Mouse (Mus musculus): ENCODE measurements at regions not wholly inside any gene's neighbourhood (a gene's known extent, or its start where the extent isn't known, plus 50 kb on each side); places are given as distances from the start of the nearest gene placed in this dataset.

DNA sequence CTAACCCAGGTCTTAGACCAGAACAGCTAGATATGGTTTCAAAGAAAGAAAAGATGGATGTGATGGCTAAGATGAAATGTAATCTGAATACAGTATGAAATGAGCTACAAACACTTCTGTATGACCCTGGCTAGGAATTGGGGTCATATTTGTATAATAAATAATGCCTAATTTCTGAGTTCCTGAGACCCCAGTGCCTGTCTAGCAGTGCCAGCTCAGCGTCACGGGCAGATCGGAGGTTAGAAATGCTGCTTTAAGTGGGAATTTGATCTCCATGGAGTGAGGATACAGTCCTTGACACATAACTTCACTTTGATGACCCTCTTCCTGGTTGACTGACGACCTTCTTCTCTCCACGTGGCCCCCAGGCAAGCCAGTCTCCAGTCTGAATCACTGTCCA is 105.7 kb upstream of the Daam1 start:
- no peak for DNase-seq (ENCODE audit: low spot score)

DNA sequence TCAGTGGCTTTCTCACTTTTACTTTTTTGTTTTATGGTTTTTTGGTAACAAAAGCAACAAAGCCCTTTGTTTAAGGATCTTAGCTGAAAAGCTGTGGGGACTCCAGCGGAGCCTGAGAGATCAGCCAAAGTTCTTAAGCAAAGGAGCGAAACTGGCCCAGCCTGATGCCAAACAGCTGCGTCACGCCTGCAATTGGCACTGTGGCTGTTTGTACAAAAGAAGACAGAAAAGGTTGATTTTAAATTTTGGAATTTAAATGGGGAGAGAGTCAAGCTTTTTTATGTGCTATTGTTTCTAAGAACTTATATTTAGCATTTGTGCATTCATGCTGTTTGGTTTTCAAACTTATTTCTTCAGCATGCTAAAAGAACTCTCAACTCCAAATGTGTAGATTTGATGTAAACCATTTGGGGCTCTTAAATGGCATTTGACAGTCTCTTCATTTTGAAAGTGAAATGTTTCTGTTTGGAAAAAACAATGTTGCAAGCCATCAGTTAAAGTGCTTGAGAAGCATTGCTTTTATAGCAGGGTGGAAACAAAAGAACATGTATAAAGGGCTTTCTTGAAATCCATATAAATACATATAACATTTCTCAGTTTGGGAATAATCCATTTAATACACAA is 105.1 kb upstream of the Daam1 start:
- no peak for DNase-seq (ENCODE audit: low spot score)

- no peak for DNase-seq (ENCODE audit: low spot score)
Measured at GRCm38 (mm10) chr12:71743345-71743744, 87.5 kb upstream of the Daam1 start.

GRCm38 (mm10) chr12:71746011-71746410 is 84.9 kb upstream of the Daam1 start:
- DNase-seq (ENCODE audit: low spot score), result no peak

GRCm38 (mm10) chr12:71747386-71747785 is 83.5 kb upstream of the Daam1 start:
- no peak for DNase-seq (ENCODE audit: low spot score)

GRCm38 (mm10) chr12:71747831-71748368 is 83.0 kb upstream of the Daam1 start:
- no peak for DNase-seq (ENCODE audit: low spot score)

DNA sequence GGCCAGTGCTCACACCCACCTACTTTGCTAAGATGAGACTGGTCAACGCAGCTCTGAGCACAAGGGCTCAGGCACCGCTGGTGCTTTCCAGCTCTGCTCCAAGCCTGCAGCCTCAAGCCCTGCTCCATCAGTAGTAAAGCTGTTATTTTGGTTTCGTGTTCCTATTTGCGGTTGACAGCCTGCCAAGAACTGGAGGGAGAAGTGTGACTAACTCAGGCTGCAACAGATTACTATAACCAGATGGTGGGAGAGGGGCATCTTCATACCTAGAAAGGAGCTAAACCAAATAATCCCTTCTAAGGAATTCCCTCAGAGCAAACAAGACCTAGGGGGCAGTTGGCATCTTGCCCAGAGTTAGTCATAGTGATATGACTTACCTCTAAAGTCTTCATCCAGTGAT is 82.1 kb upstream of the Daam1 start:
- no peak for DNase-seq (ENCODE audit: low spot score)

- DNase-seq (ENCODE audit: low spot score), result no peak
Measured at GRCm38 (mm10) chr12:71749668-71750067, 81.2 kb upstream of the Daam1 start.

DNA sequence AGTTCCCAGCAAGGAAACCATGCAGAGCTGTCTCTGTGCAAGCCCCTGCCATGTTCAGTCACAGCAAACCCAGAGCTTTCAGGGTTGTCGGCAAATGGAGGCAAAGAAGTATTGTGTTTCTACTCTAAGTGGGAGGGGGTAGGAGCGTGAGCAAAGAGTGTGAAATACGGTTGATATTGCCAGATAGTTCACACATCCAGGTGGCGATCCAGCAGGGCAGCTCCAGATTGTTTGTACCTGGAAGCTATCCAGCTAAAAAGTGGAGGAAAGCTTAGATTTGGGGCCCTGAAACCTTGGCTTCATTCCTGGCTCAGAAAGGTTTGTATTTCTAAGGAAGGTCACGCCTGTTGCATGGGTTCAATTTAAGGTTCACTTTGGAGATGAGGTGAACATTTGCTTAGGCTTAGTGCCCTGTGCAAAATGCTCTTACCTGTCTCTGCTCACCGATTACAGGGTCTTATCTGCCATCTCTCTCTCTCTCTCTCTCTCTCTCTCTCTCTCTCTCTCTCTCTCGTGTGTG is 78.1 kb upstream of the Daam1 start:
- DNase-seq (ENCODE audit: low spot score), result no peak

GRCm38 (mm10) chr12:71753276-71753675 is 77.6 kb upstream of the Daam1 start:
- DNase-seq (ENCODE audit: low spot score), result no peak

DNA sequence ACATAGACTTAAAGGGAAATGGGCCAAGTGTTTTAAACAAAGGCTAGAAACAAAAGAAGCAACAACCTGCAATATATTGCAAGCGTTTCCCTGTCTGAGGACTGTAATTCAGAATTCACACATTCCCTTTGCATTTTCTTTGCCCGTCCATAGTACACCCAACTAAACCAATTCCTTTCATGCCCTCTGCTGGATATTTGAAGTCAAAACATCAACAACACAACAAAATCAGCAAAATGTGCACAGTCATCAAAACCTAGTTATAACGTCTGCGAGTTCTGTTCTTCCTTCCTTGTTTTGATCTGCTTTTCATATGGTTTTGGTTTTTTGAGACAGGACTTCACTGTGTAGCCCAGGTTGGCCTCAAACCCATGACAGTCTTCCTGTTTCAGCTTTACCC is 67.7 kb upstream of the Daam1 start:
- DNase-seq (ENCODE audit: low spot score), result no peak

GRCm38 (mm10) chr12:71766086-71766485 is 64.8 kb upstream of the Daam1 start:
- no peak for DNase-seq (ENCODE audit: low spot score)

- DNase-seq (ENCODE audit: low spot score), result no peak
Measured at GRCm38 (mm10) chr12:71766636-71767035, 64.2 kb upstream of the Daam1 start.

- DNase-seq (ENCODE audit: low spot score), result no peak
Measured at GRCm38 (mm10) chr12:71767896-71768295, 63.0 kb upstream of the Daam1 start.

DNA sequence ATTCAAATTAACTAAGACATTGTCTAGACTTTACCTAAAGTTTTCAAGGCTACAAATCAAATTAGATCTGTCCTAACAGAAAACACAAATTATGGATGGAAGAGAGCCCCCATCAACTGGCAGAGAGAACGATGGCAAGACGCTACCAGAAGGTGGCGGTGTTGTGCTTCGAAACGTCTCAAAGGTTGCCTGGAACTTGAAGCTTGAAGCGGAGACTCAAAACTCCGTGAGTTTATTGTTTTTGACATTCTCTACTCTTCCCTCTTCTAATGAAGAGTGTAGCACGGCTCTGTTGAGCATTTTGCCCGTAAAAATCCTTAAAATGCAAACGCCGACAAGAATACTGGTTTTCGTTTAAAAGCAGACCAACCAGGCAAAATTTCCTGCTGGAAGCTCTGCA is 62.4 kb upstream of the Daam1 start:
- peak; percentile 65 for DNase-seq (ENCODE audit: low spot score)

DNA sequence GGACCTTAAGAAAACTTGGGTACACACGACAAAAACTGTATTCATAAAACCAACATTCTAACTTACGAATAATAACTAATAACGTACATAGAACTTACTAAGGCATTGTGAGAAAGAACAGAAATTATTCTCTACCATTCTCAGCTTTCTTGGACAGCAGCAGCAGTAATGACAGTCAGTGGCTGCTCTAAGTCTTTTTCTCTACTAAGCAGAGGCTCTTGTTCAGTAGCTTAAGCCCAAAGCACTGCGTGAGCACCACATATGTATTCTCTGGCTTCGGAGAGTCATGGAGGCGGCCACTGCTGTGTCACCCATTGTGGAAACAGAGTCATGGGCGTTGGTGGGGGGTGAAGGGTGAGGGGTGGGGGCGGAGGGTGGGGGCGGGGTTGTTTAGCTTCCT is 62.0 kb upstream of the Daam1 start:
- DNase-seq (ENCODE audit: low spot score), result no peak

DNA sequence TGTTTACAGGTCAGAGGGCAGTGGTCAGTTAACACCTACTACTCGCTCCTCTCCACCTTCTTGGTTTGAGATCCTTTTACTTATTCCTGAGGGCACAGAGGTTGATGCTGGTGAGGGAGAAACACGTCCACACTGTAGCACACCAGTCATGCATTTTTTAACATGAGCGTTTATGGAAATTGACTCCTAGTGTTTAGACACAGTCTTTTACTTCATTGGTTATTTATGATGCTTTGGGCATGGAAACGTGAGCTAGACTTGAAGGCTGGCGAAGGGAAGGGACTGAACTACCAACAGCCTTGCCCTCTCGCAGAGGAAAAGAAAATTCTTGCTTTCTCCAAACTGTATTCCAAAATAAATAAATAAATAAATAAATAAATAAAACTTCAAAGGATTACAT is 61.6 kb upstream of the Daam1 start:
- no peak for DNase-seq (ENCODE audit: low spot score)

DNA sequence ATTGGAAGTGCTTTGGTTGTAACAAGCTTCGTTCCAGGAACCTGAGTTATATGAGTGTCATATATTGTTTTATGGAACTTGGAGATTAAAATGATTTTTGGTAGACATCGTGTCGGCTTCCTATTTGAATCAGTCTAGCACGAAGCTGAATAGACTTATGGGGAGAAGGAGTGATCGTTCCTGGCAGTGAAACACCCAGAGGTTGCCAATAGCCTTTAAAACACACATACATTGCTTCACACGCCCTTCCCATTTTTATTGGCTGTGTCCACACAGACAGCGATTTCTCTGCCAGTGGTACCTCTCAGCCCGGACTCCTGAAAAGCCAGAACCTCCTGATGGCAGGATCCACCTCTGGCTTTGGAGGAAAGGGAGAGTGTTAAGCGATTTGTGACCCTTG is 57.0 kb upstream of the Daam1 start:
- no peak for DNase-seq (ENCODE audit: low spot score)

- DNase-seq (ENCODE audit: low spot score), result no peak
Measured at GRCm38 (mm10) chr12:71775126-71775525, 55.8 kb upstream of the Daam1 start.

DNA sequence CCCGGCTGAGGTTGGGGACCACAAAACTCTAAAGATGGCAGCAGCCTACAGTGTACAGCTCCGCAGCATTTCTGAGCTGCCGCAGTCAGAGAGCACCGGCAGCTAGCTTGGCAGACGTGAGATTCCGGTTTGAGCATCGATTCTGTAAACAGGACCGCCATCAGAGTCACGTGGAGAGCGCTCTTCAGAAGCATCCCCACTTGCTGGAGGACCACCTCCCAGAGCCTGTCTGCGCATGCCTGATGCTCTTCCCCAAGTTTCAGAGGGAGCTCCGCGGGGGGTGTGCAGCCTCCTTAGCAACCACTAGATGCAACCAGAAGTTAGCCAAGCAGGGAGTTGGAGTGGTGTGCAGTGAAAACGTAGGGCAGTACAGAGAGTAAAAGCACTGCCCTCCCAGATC is 52.7 kb upstream of the Daam1 start:
- no peak for DNase-seq (ENCODE audit: low spot score)

DNA sequence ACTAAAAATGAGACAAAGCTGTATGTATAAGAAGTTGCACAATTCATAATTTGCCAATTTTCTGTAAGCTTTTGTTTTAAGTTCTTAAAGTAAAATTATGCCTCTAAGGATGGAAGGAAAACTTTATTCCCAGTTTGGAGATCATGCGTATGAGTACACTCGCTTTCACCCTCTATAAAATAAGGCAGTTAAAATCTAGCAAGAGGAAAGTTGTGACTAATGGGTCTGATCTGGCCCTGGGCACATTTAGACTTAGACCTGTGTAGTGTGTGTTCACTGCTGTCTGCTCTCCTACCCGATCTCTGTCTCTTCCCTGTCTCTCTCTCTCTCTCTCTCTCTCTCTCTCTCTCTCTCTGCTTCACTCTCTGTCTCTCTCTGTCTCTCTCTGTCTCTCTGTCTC is 51.9 kb upstream of the Daam1 start:
- no peak for DNase-seq (ENCODE audit: low spot score)

- no peak for DNase-seq (ENCODE audit: low spot score)
Measured at GRCm38 (mm10) chr12:71779418-71779817, 51.5 kb upstream of the Daam1 start.

All from T-cell, adult 2 months (primary cell).